Mouse (Mus musculus): ENCODE data around the gene Mep1a. TPM values are rescaled to one million over a fixed set of nuclear protein-coding genes. Genes with fewer than 3 reads are reported as not detected.
"Not testable (repeated sequence)": the region's sequence is repeated elsewhere in the genome, so short reads cannot be mapped to it uniquely, and the experiment has no call there.

The Mep1a gene
- not detected for total RNA-seq (2021)
- long read RNA-seq, experiment 1 = 0 reads
- long read RNA-seq, experiment 2 = 0 reads

GRCm38 (mm10) chr17:43502592-43502991 is at the start of gene Mep1a:
Gene Mep1a (minus strand): TSS chr17:43502812.
- no peak for DNase-seq (ENCODE audit: low spot score in 2 of 2)

- no peak for DNase-seq (ENCODE audit: low spot score in 2 of 2)
Observed at GRCm38 (mm10) chr17:43551122-43551630, 48.6 kb upstream of the Mep1a start.

- DNase-seq (ENCODE audit: low spot score in 2 of 2) = no peak
Observed at GRCm38 (mm10) chr17:43544040-43544439, 41.4 kb upstream of the Mep1a start.

- no peak for DNase-seq (ENCODE audit: low spot score in 2 of 2)
Observed at GRCm38 (mm10) chr17:43543539-43543938, 40.9 kb upstream of the Mep1a start, which contains the start of gene Ankrd66. Gene Ankrd66 (minus strand): TSS chr17:43543639.

GRCm38 (mm10) chr17:43538767-43539166 is 36.2 kb upstream of the Mep1a start:
- no peak for DNase-seq (ENCODE audit: low spot score in 2 of 2)

- DNase-seq (ENCODE audit: low spot score in 2 of 2) = not testable (repeated sequence)
Observed at GRCm38 (mm10) chr17:43536841-43537240, 34.2 kb upstream of the Mep1a start.

GRCm38 (mm10) chr17:43534362-43535222 is 32.0 kb upstream of the Mep1a start:
- peak; percentile 26 to 61 for DNase-seq (ENCODE audit: low spot score in 2 of 2)

GRCm38 (mm10) chr17:43531192-43531591 is 28.6 kb upstream of the Mep1a start:
- no peak for DNase-seq (ENCODE audit: low spot score in 2 of 2)

- DNase-seq (ENCODE audit: low spot score in 2 of 2) = no peak
Observed at GRCm38 (mm10) chr17:43530507-43530906, 27.9 kb upstream of the Mep1a start.

GRCm38 (mm10) chr17:43520166-43520565 is 17.6 kb upstream of the Mep1a start:
- DNase-seq (ENCODE audit: low spot score in 2 of 2) = no peak

- peak in 1 of 2 experiments; percentile 62 for DNase-seq (ENCODE audit: low spot score in 2 of 2)
Observed at GRCm38 (mm10) chr17:43518644-43519409, 16.2 kb upstream of the Mep1a start.

GRCm38 (mm10) chr17:43510782-43511181 is 8.2 kb upstream of the Mep1a start:
- DNase-seq (ENCODE audit: low spot score in 2 of 2) = no peak

- no peak for DNase-seq (ENCODE audit: low spot score in 2 of 2)
Observed at GRCm38 (mm10) chr17:43504594-43504934, 2.0 kb upstream of the Mep1a start.

GRCm38 (mm10) chr17:43503861-43504593 is 1.4 kb upstream of the Mep1a start:
- DNase-seq (ENCODE audit: low spot score in 2 of 2) = no peak

GRCm38 (mm10) chr17:43501631-43502030 is 981 bp downstream of the Mep1a start:
- no peak for DNase-seq (ENCODE audit: low spot score in 2 of 2)

- DNase-seq (ENCODE audit: low spot score in 2 of 2) = no peak
Observed at GRCm38 (mm10) chr17:43501223-43501622, 1.4 kb downstream of the Mep1a start.

GRCm38 (mm10) chr17:43500513-43500912 is 2.1 kb downstream of the Mep1a start:
- DNase-seq (ENCODE audit: low spot score in 2 of 2) = no peak

GRCm38 (mm10) chr17:43497521-43497920 is 5.1 kb downstream of the Mep1a start:
- DNase-seq (ENCODE audit: low spot score in 2 of 2) = no peak

GRCm38 (mm10) chr17:43495502-43495901 is 7.1 kb downstream of the Mep1a start:
- DNase-seq (ENCODE audit: low spot score in 2 of 2) = no peak

- not testable (repeated sequence) for DNase-seq (ENCODE audit: low spot score in 2 of 2)
Observed at GRCm38 (mm10) chr17:43490371-43490770, 12.2 kb downstream of the Mep1a start.

Data from gastrocnemius, postnatal 4 days (tissue).